Mouse (Mus musculus) adrenal gland, postnatal 10 days (tissue): ENCODE results near the gene Fbp2. TPM values are rescaled to one million over a fixed set of nuclear protein-coding genes. Genes with fewer than 3 reads are reported as not detected.
"Not testable (repeated sequence)": the region's sequence is repeated elsewhere in the genome, so short reads cannot be mapped to it uniquely, and the experiment has no call there.

ENCODE experiments used
- DNase-seq: peaks from one replicate; pipeline ENCODE4 v3.0.0; 2021; ENCODE audit warnings: mixed read lengths
- total RNA-seq, 2 experiments: library from RNA; stranded (reverse); gene quantifications; 2 replicates each; pipeline ENCODE4 v1.2.3; 2021

Gene Fbp2
- total RNA-seq, 2 experiments from 2014 or later, result 9.1 to 29.7 TPM

DNA sequence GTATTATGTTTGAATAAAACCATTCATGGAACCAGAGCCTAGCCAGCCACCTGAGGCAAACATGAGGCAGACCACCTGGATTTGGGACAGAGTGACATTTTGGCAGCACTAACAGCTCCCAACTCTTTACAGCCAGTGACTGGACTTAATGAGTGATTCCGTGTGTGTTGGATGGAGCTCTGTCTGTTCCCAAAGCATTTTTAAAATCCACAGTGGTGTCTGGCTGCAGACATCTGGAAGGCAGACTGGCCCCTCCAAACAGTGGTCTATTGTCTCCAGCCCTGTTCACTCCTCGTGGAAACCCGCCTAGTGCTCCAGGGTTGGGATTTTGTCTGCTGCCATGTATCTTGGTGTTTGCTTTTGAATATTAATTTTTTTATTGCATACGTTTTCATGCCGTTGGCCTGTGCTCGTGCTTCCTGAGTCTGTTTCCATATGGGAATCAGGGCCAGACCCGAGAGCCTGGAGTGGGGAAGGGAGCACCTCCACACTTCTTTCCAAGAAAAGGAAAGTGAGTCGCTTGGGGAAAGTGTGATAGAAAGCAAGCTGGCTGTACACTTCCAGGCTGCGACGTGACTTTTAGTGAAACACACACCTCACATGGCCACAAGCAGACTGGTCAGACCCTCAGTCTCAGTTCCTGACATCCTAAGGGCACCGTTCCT is 7.6 kb upstream of the Fbp2 start:
- DNase-seq, result no peak

DNA sequence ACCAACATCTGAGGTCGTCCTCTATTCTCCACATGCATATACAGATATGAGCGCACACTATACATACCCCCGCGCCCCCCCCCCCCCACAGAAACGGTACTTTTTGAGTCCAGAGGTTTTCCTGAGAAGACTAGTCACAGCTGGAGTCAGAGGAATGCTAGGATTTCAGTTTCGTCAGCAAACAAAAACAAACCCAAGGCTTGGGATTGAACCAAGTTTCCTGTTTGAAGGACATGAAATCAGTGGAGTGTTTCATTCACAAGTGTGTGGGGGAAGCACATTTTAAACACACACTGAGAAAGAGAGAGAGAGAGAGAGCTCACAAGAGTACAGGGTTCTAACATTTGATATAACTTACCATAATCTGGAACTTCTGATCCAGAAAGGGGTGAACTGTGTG is 5.5 kb upstream of the Fbp2 start:
- no peak for DNase-seq

DNA sequence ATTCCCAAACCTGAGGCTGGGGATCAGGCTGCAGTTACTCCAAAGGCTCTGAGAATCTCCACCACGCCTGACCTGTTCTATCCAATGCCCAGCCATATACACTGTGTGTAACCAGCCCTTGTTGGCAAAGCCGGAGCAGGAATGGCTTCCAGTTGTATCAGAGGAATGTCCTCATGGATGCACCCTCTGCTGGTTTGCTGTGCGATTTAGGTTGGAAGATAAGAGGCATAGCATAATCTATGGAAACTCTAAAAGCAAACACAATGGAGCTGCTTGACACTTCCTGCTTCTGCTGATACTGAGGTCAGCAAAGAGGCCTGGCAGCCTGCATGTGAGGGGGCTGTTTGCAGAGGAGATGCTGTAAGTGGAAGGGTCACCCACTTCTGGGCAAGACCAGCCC is 4.7 kb upstream of the Fbp2 start:
- no peak for DNase-seq

DNA sequence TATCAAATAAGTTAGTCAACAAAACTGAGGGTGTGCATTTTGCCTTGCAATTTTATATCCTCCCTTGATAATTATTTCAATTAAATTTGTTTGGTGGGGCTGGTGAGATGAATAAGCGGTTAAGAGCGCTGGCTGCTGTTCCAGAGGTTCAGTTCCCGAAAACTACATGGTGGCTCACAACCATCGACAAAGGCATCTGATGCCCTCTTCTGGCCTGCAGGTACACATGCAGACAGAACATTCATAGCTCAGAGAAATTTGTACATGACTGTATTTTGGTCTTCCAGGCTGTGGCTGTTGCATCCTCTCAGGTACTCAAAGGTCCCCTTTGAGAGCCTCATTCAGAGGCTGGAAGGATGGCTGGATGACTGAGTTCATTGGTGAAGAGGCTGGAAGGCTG is 1.8 kb upstream of the Fbp2 start:
- DNase-seq, result no peak

DNA sequence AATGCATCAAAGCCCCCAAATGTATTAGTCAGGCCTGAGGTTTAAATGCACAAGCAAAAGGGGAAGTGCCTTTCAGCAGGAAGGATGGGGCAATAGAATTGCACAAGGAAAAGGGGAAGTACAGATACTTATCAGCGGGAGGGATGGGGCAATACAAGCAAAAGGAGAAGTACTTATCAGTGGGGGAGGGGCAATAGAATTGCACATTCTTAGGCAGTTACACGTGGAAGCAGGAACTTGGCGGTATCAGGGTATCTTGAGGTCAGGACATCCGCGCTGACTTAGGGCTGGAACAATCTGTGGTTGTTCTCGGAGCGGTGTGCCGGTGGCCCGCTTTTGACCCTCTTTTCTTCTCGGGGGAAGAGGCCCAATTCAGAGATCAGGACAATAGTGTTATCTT is 1.0 kb upstream of the Fbp2 start:
- not testable (repeated sequence) for DNase-seq

DNA sequence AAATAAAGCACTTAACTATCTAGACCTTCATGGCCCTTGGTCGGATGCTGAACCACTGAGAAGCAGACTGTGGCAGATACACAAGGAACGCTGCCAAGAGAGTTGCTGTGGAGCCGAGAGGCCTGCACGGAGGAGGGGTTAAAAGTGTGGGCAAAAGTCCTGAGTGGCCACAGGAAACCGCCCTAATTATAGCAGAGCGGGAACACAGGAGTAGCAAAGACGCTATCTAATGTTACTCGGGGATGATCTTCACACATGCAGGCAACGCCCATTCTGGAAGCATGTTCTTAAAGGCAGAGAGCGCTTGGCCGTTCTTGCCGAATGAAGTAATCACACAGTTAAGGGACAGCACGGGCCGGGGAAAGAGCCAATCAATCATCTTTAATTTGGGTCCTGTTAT is 1.4 kb downstream of the Fbp2 start:
- DNase-seq, result peak; percentile 25

DNA sequence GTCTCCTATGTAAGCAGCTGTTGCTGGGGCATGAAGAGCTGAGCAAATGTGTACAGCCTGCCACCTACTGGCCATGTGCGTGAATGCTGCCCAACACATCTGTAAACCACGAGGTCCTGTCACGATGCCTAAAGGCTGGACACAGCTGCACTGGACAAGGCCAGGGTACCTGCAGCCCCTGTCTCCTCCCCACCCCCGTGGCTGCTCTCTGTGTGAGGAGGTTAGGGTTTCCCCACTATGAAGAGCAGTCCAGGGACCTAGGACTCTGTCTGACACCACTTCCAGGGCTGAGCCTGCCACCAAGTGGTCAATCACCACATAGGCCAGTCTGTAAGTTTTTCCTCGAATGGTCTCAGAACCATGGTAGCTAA is 1.9 kb downstream of the Fbp2 start:
- peak; percentile 81 for DNase-seq

DNA sequence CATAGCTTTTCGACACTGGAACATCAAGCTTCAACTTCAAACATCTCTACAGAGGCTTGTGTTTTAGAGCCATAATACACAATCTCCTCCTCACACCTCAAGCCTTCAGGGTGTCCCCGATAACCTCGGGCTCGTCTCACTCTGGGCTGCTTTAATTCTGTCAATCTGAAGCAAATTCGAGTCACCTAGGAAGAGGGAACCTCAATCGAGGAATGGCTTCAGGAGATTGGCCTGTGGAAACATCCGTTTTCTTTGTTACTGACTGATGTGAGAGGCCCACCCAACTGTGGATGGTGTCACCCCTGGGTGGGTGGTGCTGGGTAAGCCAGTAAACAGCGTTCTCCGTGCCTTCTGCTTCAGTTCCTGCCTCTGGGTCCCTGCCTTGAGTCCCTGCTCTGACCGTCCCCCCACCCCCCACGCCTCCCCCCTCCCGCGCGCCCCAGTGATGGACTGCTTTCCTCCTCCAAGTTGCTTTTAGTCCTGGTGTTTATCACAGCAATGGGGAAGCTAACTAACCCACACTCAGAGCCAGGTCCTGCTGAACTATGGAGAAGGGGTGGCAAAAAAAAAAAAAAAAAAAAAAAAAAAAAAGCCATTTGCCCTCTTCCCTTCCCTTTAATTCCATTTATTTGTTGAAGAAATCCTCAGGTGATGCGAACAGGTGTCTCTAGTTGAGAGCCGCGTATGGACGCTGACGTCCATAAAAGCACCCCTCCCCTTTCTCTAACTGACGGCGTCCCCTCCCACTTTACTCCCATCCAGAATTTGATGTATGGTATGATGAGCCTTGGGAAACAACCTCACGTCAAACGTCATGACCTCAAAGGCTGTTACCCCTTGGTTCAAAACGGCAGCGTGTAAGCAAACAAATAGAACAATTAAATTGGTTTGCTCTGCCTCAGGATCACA is 2.6 kb downstream of the Fbp2 start:
- no peak for DNase-seq

DNA sequence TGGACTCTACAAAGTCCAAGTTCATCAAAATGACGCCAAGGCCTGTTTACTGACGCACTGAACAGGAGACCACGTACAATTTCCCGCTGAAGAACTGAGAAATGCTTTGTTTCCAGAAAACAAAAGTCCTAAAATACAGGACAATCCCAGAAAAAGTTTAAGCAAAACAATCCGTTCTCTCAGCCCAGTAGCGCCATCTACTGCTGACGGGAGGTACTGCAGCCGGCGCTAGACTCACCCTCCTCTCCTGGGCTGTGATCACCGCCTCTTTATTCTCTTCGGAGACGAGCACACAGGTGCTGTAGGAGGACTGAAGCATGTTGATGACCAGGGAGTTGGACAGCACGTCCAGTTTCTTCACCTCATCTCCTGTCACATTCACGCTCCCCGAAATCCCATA is 3.6 kb downstream of the Fbp2 start:
- DNase-seq, result peak; percentile 93

DNA sequence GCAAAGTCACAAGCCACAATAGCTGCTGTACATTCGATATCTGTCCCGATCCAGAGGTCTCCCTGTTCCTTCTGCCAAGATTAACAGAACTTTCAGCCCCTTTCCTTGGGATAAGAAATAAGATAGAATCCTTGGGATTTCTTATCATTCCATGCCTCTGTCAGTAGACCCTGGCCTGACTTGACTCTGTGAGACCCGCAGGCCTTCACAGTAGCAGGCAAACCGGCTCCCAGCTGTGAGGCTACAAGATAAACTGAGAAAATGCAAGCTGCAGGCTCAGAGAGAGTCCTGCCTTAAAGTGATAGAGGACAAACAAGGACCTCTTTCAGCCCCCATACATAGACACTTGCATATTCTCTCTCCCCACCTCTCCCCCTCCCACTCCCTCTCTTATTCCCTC is 24.9 kb downstream of the Fbp2 start:
- no peak for DNase-seq

DNA sequence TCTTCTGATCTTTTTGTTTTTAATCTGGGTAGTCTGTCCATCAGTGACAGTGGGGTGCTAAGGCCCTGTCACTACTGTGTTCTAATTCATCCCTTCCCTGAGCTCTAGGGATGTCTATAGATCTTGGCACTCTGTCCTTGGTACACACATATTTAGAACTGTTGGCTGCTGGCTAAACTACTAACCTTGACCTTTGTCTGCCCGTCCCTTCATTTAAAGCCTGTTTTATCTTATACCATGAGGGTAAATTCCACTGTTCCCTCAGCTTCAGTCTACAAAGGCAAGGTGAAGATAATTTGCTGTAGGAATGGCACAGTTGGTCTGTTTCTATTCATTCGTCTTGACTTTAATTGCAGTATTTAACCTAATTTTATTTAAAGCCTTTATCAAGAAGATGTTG is 26.0 kb downstream of the Fbp2 start:
- DNase-seq, result no peak

DNA sequence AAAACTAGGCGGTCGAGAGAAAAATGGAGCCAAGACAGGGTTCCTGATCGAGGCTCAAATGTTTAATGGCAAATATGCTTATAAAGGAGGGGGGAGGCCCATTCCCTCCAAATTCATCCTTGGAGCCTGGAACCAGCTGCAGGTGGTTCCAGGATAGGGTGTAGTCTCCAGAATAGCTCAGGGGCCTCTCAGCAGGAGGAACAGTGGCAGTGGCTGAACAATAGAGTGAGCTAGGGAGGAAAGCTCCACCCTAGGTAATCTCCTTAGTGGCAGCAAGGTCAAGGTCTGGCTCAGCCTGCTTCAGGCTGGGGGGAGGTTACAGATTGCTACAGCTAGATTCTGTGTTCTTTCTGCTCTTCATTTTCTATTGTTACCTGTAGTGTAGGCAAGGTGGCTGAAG is 42.5 kb downstream of the Fbp2 start:
- not testable (repeated sequence) for DNase-seq

DNA sequence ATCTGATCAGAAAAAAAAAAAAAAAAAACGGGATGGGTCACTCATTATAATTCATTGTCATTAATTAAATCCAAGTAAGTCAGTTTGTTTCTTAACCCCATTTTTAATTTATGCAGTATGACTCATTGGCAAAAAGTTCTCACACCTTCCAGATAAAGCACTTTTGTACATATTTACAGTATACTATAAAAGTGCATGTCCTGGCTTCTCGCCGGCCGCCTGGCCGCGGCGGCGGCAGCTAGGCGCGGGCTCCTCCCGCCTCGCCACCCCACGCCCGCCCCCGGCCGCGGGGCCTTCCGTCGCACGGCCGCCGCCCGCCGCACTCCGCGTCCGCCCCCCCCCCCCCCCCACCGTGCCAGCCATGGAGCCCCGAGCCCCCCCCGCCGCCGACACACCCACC is 45.5 kb downstream of the Fbp2 start:
- no peak for DNase-seq

DNA sequence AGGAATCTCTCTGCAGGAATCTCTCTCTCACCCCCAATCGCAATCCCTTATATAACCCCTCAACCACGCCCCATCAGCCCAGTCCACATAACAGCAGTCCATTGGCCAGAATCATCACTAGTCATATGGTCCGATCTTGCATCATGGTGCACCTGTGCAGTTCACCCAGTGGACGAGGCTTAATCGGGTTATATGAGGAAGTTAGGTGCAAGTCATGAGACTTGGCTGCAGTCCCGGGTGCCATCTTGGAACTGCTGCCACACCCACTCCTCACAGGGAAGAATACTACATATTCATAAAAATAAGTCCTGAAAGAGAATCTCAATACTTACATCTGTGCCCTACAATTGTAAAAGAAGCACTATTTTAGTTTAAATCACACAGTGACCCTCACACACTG is 50.2 kb downstream of the Fbp2 start:
- DNase-seq, result not testable (repeated sequence)

Other genes with a start within 250 kb of the Fbp2 start
- 1 to 10 TPM; 1.8 to 2.8 TPM for gene 6720489N17Rik, start 234.2 kb downstream of the Fbp2 start, total RNA-seq
- 10 to 100 TPM in 1 of 2 experiments, 1 to 10 TPM in 1; 6.1 to 11.9 TPM for gene Platr25, start 97.7 kb downstream of the Fbp2 start, total RNA-seq
- gene Gm5141, start 72.6 kb downstream of the Fbp2 start, total RNA-seq, result 1 to 10 TPM; 1.6 to 4.8 TPM
- 100 to 1,000 TPM; 112 to 337 TPM for gene Fbp1, start 29.9 kb upstream of the Fbp2 start, total RNA-seq
- 10 to 100 TPM; 57.3 to 99.7 TPM for gene 2010111I01Rik, start 106.5 kb upstream of the Fbp2 start, total RNA-seq